ENCODE assay signal across 9 mouse cellular contexts in the genomic region with DNA sequence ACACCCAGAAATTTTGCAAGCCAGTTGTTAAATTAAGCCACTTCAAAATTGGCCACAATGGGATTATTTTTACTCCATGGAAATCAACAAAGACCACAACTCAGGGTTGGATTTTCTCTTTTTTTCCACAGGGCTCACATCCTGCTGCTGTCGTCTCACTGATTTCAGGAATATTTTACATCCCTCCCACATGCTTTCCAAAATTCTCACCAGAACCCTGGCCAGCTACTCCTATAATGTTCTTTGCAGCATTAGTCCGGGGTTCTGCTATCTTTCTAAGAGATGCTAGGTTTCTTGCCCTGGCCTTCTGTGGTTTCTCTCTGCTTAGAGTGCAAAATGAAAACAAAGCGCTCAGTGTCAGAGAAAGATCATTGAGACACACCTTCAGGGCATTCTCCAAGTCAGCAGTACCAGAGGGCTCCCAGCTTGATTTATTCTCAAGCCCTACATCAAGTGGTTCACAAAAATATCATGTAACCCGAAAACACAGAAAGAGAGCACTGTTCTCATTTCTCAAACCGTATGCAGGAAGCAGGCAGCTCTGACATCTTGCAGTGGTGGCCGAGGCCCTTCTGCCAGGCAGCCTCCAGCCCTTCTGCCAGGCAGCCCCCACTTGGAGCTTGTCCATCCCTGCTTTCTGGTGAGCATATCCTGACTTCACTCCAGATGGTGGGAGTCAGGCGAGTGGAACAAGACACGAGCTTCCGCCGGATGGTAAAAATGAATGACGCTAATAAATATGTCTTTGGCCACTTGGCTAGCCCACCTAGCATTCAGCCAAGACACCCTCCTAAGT.
A peak's percentile ranks its signal among the peaks of the same experiment; 100 is the strongest.
DNase-seq lines count a peak whose midpoint lies in the region; ATAC-seq and TF ChIP-seq lines count a peak whose summit lies in the region.
"Had no signal": no experiment of that assay in that cellular context is flagged by ENCODE, and none has a peak within 500 bp of the region (broad histone marks: within the 10 kb centered on the region; RNA-seq: fewer than 3 reads in every experiment).

No protein-coding gene starts in this region.

- H3K4me3 ChIP-seq in forebrain, embryonic 10.5 days, result no peak overlapping the region
- H3K4me3 ChIP-seq in forebrain, embryonic 12.5 days (replicated peaks), result no peak overlapping the region
- no peak overlapping the region for H3K4me3 ChIP-seq in embryonic facial prominence, embryonic 15.5 days (replicated peaks)
- H3K4me3 ChIP-seq in neural tube, embryonic 15.5 days (replicated peaks), result no peak overlapping the region
- H3K4me3 ChIP-seq: lung, embryonic 15.5 days had no signal

- H3K4me2 ChIP-seq in forebrain, embryonic 12.5 days, result no peak overlapping the region
- peak overlapping the region; percentile 23; the same call in 1 of the 2 replicates for H3K4me2 ChIP-seq in embryonic facial prominence, embryonic 15.5 days (replicated peaks)
- H3K4me2 ChIP-seq in neural tube, embryonic 15.5 days, result no peak overlapping the region
- H3K4me2 ChIP-seq: lung, embryonic 15.5 days had no signal

- no peak overlapping the region for H3K9ac ChIP-seq in forebrain, embryonic 12.5 days
- no peak overlapping the region for H3K9ac ChIP-seq in embryonic facial prominence, embryonic 15.5 days
- H3K9ac ChIP-seq in neural tube, embryonic 15.5 days (replicated peaks), result no peak overlapping the region
- H3K9ac ChIP-seq: lung, embryonic 15.5 days had no signal

- ATAC-seq in forebrain, embryonic 12.5 days (ENCODE audit: low FRiP score), result no peak
- no peak; the same call in 1 of the 2 replicates for ATAC-seq in embryonic facial prominence, embryonic 15.5 days (ENCODE audit: insufficient number of reproducible peaks, low FRiP score, low TSS enrichment, low read depth)
- peak; percentile 67; the same call in 1 of the 2 replicates for ATAC-seq in neural tube, embryonic 15.5 days (ENCODE audit: low FRiP score)
- no peak for ATAC-seq in erythroid progenitor cell, adult 5-6 weeks (replicated peaks; ENCODE audit: low FRiP score, poor library complexity, severe bottlenecking)

- TF ChIP-seq POLR2A in brain, embryonic 14.5 days (IDR thresholded peaks at IDR 0.05; ENCODE audit: borderline replicate concordance, extremely low read depth, insufficient read depth, insufficient read length, poor library complexity, severe bottlenecking), result no peak

- no peaks in the 10 kb centered on the region for H3K27me3 ChIP-seq in forebrain, embryonic 10.5 days (ENCODE audit: poor library complexity, severe bottlenecking)
- no peaks in the 10 kb centered on the region for H3K27me3 ChIP-seq in forebrain, embryonic 12.5 days
- no peaks in the 10 kb centered on the region for H3K27me3 ChIP-seq in embryonic facial prominence, embryonic 15.5 days
- no peaks in the 10 kb centered on the region for H3K27me3 ChIP-seq in neural tube, embryonic 15.5 days (replicated peaks)
- H3K27me3 ChIP-seq: lung, embryonic 15.5 days had no signal

- H3K36me3 ChIP-seq in forebrain, embryonic 10.5 days (replicated peaks), result no peaks in the 10 kb centered on the region
- H3K36me3 ChIP-seq in forebrain, embryonic 12.5 days (replicated peaks), result no peaks in the 10 kb centered on the region
- H3K36me3 ChIP-seq in embryonic facial prominence, embryonic 15.5 days, result no peaks in the 10 kb centered on the region
- H3K36me3 ChIP-seq in neural tube, embryonic 15.5 days, result no peaks in the 10 kb centered on the region
- H3K36me3 ChIP-seq: lung, embryonic 15.5 days had no signal

- H3K9me3 ChIP-seq in forebrain, embryonic 10.5 days, result no peaks in the 10 kb centered on the region
- no peaks in the 10 kb centered on the region for H3K9me3 ChIP-seq in forebrain, embryonic 12.5 days
- no peaks in the 10 kb centered on the region for H3K9me3 ChIP-seq in embryonic facial prominence, embryonic 15.5 days (replicated peaks)
- no peaks in the 10 kb centered on the region for H3K9me3 ChIP-seq in neural tube, embryonic 15.5 days (replicated peaks)
- H3K9me3 ChIP-seq: lung, embryonic 15.5 days had no signal

- no peak for TF ChIP-seq CTCF in brain, embryonic 14.5 days (IDR thresholded peaks at IDR 0.05; ENCODE audit: borderline replicate concordance, extremely low read depth, insufficient read depth, insufficient read length)

- peaks cover 32% of the 10 kb centered on the region for H3K4me1 ChIP-seq in forebrain, embryonic 10.5 days
- H3K4me1 ChIP-seq in forebrain, embryonic 12.5 days, result peaks cover 12% of the 10 kb centered on the region
- H3K4me1 ChIP-seq in embryonic facial prominence, embryonic 15.5 days, result peaks cover 23% of the 10 kb centered on the region
- peaks cover 29% of the 10 kb centered on the region for H3K4me1 ChIP-seq in neural tube, embryonic 15.5 days

- DNase-seq in forebrain, embryonic 10.5 days (ENCODE audit: extremely low spot score, low spot score), result no peak
- peak; percentile 81 for DNase-seq in brain, embryonic 14.5 days (ENCODE audit: low read depth)
- peak; percentile 31 to 37 for DNase-seq in layer of hippocampus, postnatal 25 days (ENCODE audit: extremely low spot score in 1 of 2, low spot score in 1 of 2)
- no peak for DNase-seq in lung, postnatal 25 days (ENCODE audit: low spot score)

- 71% methylated on average over 11 of the region's 11 CpGs for WGBS in forebrain, embryonic 10.5 days
- WGBS in forebrain, embryonic 12.5 days, result 70% methylated on average over 11 of the region's 11 CpGs
- WGBS in embryonic facial prominence, embryonic 15.5 days, result 19% methylated on average over 11 of the region's 11 CpGs
- 46% methylated on average over 11 of the region's 11 CpGs for WGBS in neural tube, embryonic 15.5 days

- 0 out of 2 replicates have a peak overlapping the region, but pooled peaks have one; percentile 48 for H3K27ac ChIP-seq in forebrain, embryonic 10.5 days
- H3K27ac ChIP-seq in forebrain, embryonic 12.5 days, result no peak overlapping the region
- H3K27ac ChIP-seq in embryonic facial prominence, embryonic 15.5 days (replicated peaks), result peak overlapping the region; percentile 52; the same call in 1 of the 2 replicates
- H3K27ac ChIP-seq in neural tube, embryonic 15.5 days (replicated peaks), result peak overlapping the region; percentile 23; the same call in 1 of the 2 replicates
- H3K27ac ChIP-seq: lung, embryonic 15.5 days had no signal

Comparison
In these comparisons a context has a peak if more than half of its experiments do, and no peak if none do; other contexts are left out.
1. DNase-seq: peak in brain, embryonic 14.5 days (single experiment) and layer of hippocampus, postnatal 25 days (2 of 2); none in forebrain, embryonic 10.5 days (single experiment) and lung, postnatal 25 days (single experiment).